Mouse (Mus musculus) small intestine, adult 2 months (tissue): ENCODE measurements around the gene D230025D16Rik. TPM values are rescaled to one million over a fixed set of nuclear protein-coding genes. Genes with fewer than 3 reads are reported as not detected.
"Not testable (repeated sequence)": the region's sequence is repeated elsewhere in the genome, so short reads cannot be mapped to it uniquely, and the experiment has no call there.

ENCODE experiments used
- H3K27ac ChIP-seq: fragments of 200-500 bp; 2 replicates; pipeline ENCODE4 v1.5.1; 2012; ENCODE audit warnings: low read depth, low read length, control low read depth, inconsistent platforms; ENCODE audit not compliant: insufficient read depth
- H3K27me3 ChIP-seq: fragments of 200-500 bp; 2 replicates; pipeline ENCODE4 v1.6.1; 2012; ENCODE audit warnings: mild to moderate bottlenecking, moderate library complexity, low read length, inconsistent platforms; ENCODE audit not compliant: control insufficient read depth, insufficient read depth
- H3K36me3 ChIP-seq: fragments of 200-500 bp; 2 replicates; pipeline ENCODE4 v1.6.1; 2012; ENCODE audit warnings: mild to moderate bottlenecking, low read length, control low read depth, inconsistent platforms; ENCODE audit not compliant: control insufficient read depth, insufficient read depth
- H3K4me1 ChIP-seq: fragments of 200-500 bp; 2 replicates; pipeline ENCODE4 v1.6.1; 2012; ENCODE audit warnings: low read length, inconsistent platforms, mixed read lengths; ENCODE audit not compliant: control insufficient read depth, insufficient read depth, insufficient read length
- H3K4me3 ChIP-seq: fragments of 200-500 bp; 2 replicates; pipeline ENCODE4 v1.5.1; 2012; ENCODE audit warnings: low read depth, mild to moderate bottlenecking, control low read depth, inconsistent platforms, low read length, moderate library complexity
- CTCF ChIP-seq: fragments of 200-500 bp; IDR thresholded peaks from 2 replicates; pipeline ENCODE4 v1.5.1; 2012; ENCODE audit warnings: low read depth, mild to moderate bottlenecking, control low read depth, inconsistent platforms, low read length, moderate library complexity, mixed read lengths; ENCODE audit not compliant: insufficient replicate concordance, insufficient read length; ENCODE audit errors: extremely low read depth
- POLR2A ChIP-seq: fragments of 200-500 bp; IDR thresholded peaks from 2 replicates; pipeline ENCODE4 v1.6.1; 2012; ENCODE audit warnings: low read depth, mild to moderate bottlenecking, control low read depth, inconsistent platforms, low read length, moderate library complexity
- WGBS: fragments of 180-500 bp; shearing (Covaris S2); methylation state at CpG from one replicate; pipeline ENCODE4 v1.1.7; 2018; 5-methylcytosine and 5-hydroxymethylcytosine counted together
- polyA plus RNA-seq: library from polyadenylated mRNA; depleted of rRNA; stranded (reverse); fragments of >200 nt; gene quantifications from 2 replicates; pipeline ENCODE4 v1.2.3, GENCODE M21; 2012

The D230025D16Rik gene
- polyA plus RNA-seq, 1 experiment: 9.4 TPM

DNA sequence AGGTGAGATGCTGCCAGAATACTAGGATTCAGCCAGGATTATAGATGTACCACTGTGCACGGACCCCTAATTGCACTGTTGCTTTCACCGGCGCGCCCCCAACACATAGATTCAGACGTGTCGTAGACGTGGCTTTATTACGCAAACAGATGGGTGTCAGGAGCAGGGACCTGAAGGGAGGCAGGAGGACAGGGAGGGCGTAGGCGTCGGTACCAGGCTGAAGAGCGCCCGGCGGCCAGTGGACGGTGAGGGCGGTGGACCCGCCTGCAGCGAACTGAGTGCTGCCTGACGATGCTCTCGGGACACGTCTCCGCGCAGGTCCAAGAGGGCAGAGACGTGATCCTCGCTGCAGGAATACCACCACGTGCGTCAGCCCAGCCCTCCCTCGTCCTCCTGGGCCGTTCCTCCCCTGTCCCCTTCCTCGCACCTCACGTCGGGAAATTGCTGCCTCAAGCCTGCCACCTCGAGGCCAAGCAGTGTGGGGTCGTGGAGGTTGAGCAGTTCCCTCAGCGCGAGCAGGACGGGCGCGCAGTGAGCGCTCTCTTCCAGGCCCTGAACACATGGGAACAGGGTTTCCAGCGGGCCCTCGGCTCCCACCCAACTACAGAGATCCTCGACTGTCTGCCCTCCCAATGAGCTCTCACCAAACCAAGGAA lies 65.0 kb downstream of the D230025D16Rik start, which contains the start of gene 4931428F04Rik:
Gene 4931428F04Rik, minus strand, starts transcription at position 60 of the 656 bp plus-strand sequence.
- peak within 1 kb of the TSS; percentile 23; the same call in 1 of the 2 replicates for H3K27ac ChIP-seq
- H3K4me1 ChIP-seq: peaks cover 12% of the 10 kb centered on the region
- TF ChIP-seq CTCF: 0 out of 2 replicates have a peak, but pooled peaks have one; percentile 31
- no peak for TF ChIP-seq POLR2A
- 3% methylated on average over 43 of the region's 43 CpGs for WGBS
- peak within 1 kb of the TSS; percentile 75 for H3K4me3 ChIP-seq
- H3K36me3 ChIP-seq: no peaks in the 10 kb centered on the region
- no peaks in the 10 kb centered on the region; the same call in 1 of the 2 replicates for H3K27me3 ChIP-seq

DNA sequence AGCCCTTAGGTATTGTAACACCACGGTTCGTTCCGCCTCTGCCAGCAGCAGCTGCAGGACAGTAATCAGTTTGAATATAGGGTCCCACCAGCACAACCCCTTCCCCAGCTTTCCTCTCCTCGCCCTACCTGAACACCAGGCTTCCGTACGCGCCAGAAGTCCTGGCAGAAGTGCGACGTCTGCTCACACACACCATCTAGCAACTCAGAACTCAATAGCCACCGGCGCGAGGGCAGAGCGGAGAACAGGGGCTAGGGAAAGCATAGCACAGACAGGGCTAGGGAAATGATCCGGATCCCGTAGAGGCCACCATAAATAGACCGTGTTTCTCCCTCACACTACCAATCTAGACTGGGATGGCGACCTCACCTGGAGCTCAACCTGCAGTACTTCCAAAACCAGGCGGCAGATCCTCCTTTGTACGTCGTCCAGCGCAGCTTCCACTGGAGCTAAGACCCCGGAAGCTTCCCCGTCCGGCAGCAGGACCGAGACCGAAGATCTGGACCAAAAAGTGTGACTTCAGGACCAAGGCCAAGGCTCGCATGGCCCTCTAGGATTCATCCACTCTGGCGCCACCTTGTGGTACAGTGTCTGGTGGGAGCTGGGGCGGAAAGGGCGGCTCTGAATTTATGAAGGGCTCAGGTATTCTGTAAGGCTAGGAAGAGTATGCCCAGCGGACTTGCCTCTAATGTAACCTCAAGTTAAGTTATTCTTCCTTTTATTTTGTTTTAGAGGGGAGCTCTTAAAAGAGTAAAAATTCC lies 65.8 kb downstream of the D230025D16Rik start:
- 9% methylated on average over 31 of the region's 31 CpGs for WGBS
- no peaks in the 10 kb centered on the region; the same call in 1 of the 2 replicates for H3K27me3 ChIP-seq
- H3K27ac ChIP-seq: no peak overlapping the region
- no peaks in the 10 kb centered on the region for H3K36me3 ChIP-seq
- peak; percentile 31; the same call in 1 of the 2 replicates for TF ChIP-seq POLR2A
- peak; percentile 96; the same call in 1 of the 2 replicates for TF ChIP-seq CTCF
- peaks cover 12% of the 10 kb centered on the region for H3K4me1 ChIP-seq
- peak overlapping the region; percentile 75; the same call in 1 of the 2 replicates for H3K4me3 ChIP-seq

- not testable (repeated sequence) for H3K4me3 ChIP-seq, H3K27me3 ChIP-seq, H3K27ac ChIP-seq, H3K36me3 ChIP-seq
- peaks cover 15% of the 10 kb centered on the region for H3K4me1 ChIP-seq
- 61% methylated on average over 8 of the region's 8 CpGs for WGBS
Measured at GRCm38 (mm10) chr8:105291364-105291763, 66.4 kb downstream of the D230025D16Rik start.

DNA sequence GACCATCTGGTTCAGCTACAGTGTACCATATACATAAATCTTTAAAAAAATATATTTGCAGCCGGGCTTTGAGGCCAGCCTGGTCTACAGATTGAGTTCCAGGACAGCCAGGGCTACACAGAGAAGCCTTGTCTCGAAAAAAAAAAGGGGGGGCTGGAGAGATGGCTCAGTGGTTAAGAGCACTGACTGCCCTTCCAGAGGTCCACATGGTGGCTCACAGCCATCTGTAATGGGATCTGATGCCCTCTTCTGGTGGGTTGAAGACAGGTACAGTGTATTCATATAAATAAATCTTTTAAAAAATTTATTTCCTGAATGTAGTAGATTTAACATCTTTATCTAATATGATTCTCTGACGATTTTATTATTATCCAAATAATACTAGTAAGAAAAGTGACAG lies 66.9 kb downstream of the D230025D16Rik start:
- WGBS: 59% methylated on average over 3 of the region's 3 CpGs
- not testable (repeated sequence) for H3K4me3 ChIP-seq, H3K36me3 ChIP-seq, H3K27ac ChIP-seq, H3K27me3 ChIP-seq
- H3K4me1 ChIP-seq: peaks cover 15% of the 10 kb centered on the region

DNA sequence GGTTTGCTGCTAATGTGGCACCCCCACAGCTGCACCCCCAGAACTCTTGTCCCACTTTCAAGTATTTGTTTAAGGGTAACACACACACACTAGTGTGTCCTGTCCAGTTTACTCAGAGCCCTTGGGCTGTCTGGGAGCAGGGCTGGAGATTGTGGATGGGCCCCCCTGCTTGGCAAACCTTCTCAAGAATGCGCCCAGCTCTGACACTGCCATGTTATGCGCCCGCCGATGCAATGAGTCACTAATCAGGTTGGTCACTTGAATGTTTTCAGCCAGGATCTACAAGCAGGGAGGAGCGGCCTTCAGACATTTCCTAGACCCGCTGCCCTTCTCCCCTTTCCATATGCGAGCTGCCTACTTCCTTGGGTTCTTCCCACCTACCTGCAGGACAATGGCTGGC lies 67.5 kb downstream of the D230025D16Rik start:
- peaks cover 15% of the 10 kb centered on the region for H3K4me1 ChIP-seq
- TF ChIP-seq POLR2A: no peak
- TF ChIP-seq CTCF: no peak
- H3K27me3 ChIP-seq: no peaks in the 10 kb centered on the region; the same call in 1 of the 2 replicates
- 87% methylated on average over 7 of the region's 7 CpGs for WGBS
- no peak overlapping the region for H3K4me3 ChIP-seq
- no peaks in the 10 kb centered on the region for H3K36me3 ChIP-seq
- H3K27ac ChIP-seq: no peak overlapping the region

- TF ChIP-seq POLR2A (no peak), CTCF (no peak)
- Histone ChIP-seq H3K4me1 (peaks cover 17% of the 10 kb centered on the region), H3K4me3 (no peak overlapping the region), H3K27me3 (no peaks in the 10 kb centered on the region; the same call in 1 of the 2 replicates), H3K36me3 (no peaks in the 10 kb centered on the region), H3K27ac (no peak overlapping the region)
- WGBS: 84% methylated on average over 19 of the region's 19 CpGs
Measured at GRCm38 (mm10) chr8:105293405-105293804, 68.5 kb downstream of the D230025D16Rik start.

DNA sequence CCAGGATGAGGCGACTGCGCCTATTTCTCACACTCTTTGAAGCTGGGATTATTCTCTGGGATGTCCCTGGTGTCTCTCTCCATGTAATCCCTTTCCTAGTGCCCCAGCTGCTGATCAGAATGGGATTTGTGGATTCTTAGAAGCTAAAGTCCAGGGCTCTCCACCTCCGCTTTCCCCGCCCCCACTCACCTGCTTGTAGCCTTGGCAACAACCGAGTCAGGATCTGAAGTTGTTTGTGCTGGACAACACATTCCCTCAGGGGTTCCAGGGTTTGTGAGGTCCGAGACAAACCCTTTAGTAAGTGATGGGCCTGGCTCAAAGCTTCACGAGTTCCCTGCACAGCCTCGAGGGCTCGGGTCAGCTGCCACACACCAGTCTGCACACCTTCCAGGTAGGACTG lies 69.8 kb downstream of the D230025D16Rik start:
- no peak for TF ChIP-seq CTCF
- no peak for TF ChIP-seq POLR2A
- Histone ChIP-seq H3K4me1 (peaks cover 21% of the 10 kb centered on the region), H3K4me3 (no peak overlapping the region), H3K36me3 (peaks cover 2% of the 10 kb centered on the region), H3K27me3 (no peaks in the 10 kb centered on the region; the same call in 1 of the 2 replicates), H3K27ac (no peak overlapping the region)
- WGBS: 69% methylated on average over 9 of the region's 9 CpGs
